Mouse (Mus musculus): ENCODE measurements around the gene Asb16.
"Not testable (repeated sequence)": the region's sequence is repeated elsewhere in the genome, so short reads cannot be mapped to it uniquely, and the experiment has no call there.

Gene Asb16

GRCm38 (mm10) chr11:102241874-102242273 lies 26.7 kb upstream of the Asb16 start:
- no peak for DNase-seq (ENCODE audit: low read depth, low spot score)

- DNase-seq (ENCODE audit: low read depth, low spot score): peak; percentile 78
These were observed 23.6 kb upstream of the Asb16 start for GRCm38 (mm10) chr11:102244926-102245449.

- DNase-seq (ENCODE audit: low read depth, low spot score): no peak
These were observed 22.8 kb upstream of the Asb16 start for GRCm38 (mm10) chr11:102245581-102246272.

GRCm38 (mm10) chr11:102246273-102246635 lies 22.3 kb upstream of the Asb16 start:
- no peak for DNase-seq (ENCODE audit: low read depth, low spot score)

GRCm38 (mm10) chr11:102246871-102247270 lies 21.7 kb upstream of the Asb16 start:
- DNase-seq (ENCODE audit: low read depth, low spot score): no peak

- DNase-seq (ENCODE audit: low read depth, low spot score): peak; percentile 97
These were observed 19.8 kb upstream of the Asb16 start, which contains the start of gene BC030867 for GRCm38 (mm10) chr11:102248630-102249230. BC030867 (plus strand) TSS chr11:102248882.

- DNase-seq (ENCODE audit: low read depth, low spot score): no peak
These were observed 19.0 kb upstream of the Asb16 start for GRCm38 (mm10) chr11:102249351-102250090.

GRCm38 (mm10) chr11:102257514-102257913 lies 11.0 kb upstream of the Asb16 start:
- DNase-seq (ENCODE audit: low read depth, low spot score): no peak

- no peak for DNase-seq (ENCODE audit: low read depth, low spot score)
These were observed 10.4 kb upstream of the Asb16 start for GRCm38 (mm10) chr11:102258095-102258494.

GRCm38 (mm10) chr11:102258521-102258920 lies 10.0 kb upstream of the Asb16 start:
- no peak for DNase-seq (ENCODE audit: low read depth, low spot score)

- DNase-seq (ENCODE audit: low read depth, low spot score): no peak
These were observed 5.3 kb upstream of the Asb16 start for GRCm38 (mm10) chr11:102263211-102263610.

- no peak for DNase-seq (ENCODE audit: low read depth, low spot score)
These were observed 2.7 kb upstream of the Asb16 start for GRCm38 (mm10) chr11:102265816-102266215.

- DNase-seq (ENCODE audit: low read depth, low spot score): no peak
These were observed 1.8 kb upstream of the Asb16 start for GRCm38 (mm10) chr11:102266631-102267355.

- DNase-seq (ENCODE audit: low read depth, low spot score): peak; percentile 78
These were observed 1.1 kb upstream of the Asb16 start for GRCm38 (mm10) chr11:102267480-102267879.

GRCm38 (mm10) chr11:102276411-102276915 lies 7.9 kb downstream of the Asb16 start:
- peak; percentile 55 for DNase-seq (ENCODE audit: low read depth, low spot score)

- DNase-seq (ENCODE audit: low read depth, low spot score): no peak
These were observed 9.2 kb downstream of the Asb16 start for GRCm38 (mm10) chr11:102277754-102278153.

GRCm38 (mm10) chr11:102279595-102279994 lies 11.1 kb downstream of the Asb16 start:
- no peak for DNase-seq (ENCODE audit: low read depth, low spot score)

- not testable (repeated sequence) for DNase-seq (ENCODE audit: low read depth, low spot score)
These were observed 11.7 kb downstream of the Asb16 start for GRCm38 (mm10) chr11:102280267-102280666.

- no peak for DNase-seq (ENCODE audit: low read depth, low spot score)
These were observed 15.4 kb downstream of the Asb16 start for GRCm38 (mm10) chr11:102283922-102284321.

- DNase-seq (ENCODE audit: low read depth, low spot score): peak; percentile 100
These were observed 16.1 kb downstream of the Asb16 start, which contains the start of gene Tmub2 for GRCm38 (mm10) chr11:102284501-102285094. Tmub2 (plus strand) TSS chr11:102284931.

Measured in mesoderm, embryonic 11.5 days (tissue).